Mouse (Mus musculus): ENCODE data around the gene Slc52a3.
A peak's percentile ranks its signal among the peaks of the same experiment; 100 is the strongest.

Slc52a3 gene

DNA sequence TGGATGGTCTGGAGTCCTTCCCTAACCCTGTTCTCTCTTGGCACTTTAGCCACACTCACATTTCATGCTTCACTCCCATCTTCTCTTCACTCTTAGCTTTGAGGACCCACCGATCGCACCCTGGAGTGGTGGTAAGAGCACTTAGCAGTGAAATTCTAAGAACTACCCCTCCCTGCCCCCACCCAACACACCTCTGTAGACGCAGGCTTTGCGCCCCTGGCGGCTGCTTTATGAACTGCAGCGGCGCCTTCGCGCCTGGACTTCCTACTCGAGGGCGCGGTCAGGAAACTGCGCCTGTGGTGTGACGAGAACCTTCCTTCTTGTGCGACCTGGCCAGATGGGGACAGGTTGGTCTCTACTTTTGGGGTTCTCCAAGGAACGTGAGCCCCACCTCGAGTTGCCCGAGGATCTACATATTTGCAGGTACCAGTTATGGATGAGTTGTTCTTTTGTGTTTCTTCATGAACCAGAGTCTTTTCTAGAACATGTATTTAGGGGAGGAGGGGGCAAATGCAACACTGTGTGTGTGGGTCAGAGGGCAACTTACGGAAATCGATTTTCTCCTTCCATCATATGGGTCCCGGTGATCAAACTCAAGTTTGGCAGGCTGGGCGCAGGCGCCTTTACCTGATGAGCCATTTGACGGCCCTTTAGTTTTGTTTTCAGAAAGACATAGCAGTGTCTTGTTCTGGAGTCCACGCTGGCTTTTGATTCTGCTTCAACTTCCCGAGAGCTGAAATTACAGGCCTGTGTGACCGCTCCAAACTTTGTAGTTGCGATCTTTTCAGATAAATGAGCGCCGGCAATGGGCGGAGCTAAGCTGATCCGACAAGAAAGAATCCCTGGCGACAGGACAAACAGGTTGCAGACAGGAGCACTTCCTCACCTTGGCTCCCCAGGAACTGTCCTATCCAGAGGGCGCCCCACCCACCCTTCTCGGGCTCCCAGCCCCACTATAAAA lies at the start of gene Slc52a3:
TSS of gene Slc52a3 (plus strand) at position 283 of the 961 bp plus-strand sequence.
- DNase-seq: peak; percentile 91 to 94

DNA sequence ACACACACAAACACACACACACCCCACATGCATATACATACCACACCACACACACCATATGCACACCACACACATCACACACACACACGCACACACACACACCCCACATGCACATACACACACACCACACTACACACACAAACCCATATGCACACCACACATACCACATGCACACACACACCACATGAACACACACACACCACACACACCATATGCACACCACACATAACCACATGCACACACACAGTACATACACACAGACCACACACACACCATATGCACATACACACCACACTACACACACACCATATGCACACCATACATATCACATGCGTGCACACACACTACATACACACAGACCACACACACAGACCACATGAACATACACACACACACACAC lies 48.7 kb upstream of the Slc52a3 start:
- no peak for DNase-seq

DNA sequence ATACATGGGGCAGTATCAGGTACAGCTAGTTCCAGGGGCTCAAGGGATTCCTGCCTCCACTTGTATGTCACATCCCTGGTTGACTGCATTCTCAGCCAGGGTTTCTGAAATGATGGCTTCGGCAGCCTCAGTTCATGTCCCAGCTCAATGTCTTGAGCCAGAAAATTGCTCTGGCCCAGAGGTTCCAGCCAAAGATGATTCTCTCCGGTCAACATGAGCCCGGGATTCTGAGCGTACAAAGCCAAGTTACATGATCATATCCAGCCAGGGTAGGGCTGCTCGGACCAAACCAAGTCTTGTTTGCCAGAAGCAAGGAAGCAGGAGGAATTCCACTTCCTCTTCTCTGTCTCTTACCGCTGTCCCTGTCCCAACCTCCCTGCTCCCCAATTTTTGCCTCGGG lies 48.0 kb upstream of the Slc52a3 start:
- DNase-seq: no peak

DNA sequence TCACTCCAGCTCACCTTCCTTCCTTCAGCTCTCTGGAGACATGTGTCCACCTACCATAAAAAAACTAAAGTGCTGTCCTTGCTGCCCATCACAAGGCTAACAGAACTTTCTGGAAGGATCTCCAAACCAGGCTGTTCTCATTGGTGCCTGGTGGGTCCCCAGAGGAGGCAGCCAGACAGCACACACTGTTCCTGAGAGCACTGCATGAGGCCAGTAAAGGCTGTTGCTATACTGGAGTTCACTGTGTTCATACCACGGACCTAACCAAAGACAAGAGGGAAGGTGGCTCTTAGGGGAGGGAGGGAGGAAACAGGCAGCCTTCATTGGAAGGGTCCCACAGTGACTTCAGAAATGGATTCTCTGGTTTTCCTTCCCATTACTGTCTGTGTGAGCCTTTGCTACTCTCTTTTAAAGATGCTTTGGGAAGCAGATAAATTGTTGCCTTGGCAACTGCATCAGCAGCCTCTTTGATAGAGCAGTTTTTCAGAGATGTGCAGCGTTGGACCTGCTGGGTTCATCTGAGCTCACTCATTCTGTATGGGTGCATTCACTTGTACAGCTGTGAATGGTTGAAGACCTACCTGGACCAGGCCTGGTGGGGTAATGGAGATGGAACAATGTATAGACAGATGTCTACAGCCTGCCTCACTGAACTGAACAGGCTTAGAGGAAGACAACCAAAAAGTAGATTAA lies 47.1 kb upstream of the Slc52a3 start:
- no peak for DNase-seq

DNA sequence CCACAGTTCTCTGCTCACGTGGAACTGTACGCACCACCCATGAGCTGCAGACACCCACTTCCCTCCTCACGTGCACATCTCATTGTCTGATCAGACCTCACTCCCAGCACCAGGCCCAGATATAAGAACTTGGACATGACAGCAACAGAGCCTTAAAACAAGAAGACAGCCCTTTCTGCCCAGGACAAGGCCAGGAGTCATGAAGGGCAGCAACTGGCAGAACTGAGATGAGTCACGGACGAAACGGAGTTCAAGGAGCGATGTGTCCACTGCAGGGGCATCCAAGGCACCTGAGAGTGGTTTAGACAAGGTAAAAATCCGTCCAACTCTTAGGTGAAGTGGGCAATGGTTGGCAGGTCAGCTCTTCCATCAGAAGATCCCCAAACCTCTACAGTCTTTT lies 42.6 kb upstream of the Slc52a3 start:
- no peak for DNase-seq

DNA sequence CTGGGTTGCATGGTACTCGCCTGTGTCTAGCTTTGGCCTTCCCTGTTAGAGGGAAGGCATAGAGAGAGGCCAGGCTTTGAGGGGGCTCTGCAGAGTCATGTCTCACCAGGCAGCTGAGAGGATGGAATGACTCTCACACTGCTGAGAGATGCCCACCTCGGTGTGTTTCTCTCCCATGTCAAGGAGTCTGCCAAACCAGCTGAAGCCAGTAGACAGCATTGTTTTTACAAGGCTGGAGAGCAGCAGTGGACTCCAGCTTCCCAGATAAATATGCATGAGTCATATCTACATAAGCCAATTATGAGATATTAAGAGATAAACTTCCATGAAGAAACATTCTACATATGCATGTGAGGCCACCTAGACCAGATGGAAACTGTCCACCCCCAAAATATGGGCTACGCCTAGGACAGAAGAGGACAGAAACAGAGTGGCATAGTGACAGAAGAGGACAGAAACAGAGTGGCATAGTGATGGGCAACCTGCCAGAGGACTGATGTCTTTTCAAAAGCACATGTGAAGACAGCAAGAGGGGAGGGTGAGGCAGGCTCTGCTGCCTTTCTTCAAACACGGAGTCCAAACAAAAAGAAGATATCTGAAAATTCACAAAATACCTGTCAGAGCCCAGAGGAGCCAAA lies 39.7 kb upstream of the Slc52a3 start:
- no peak for DNase-seq

DNA sequence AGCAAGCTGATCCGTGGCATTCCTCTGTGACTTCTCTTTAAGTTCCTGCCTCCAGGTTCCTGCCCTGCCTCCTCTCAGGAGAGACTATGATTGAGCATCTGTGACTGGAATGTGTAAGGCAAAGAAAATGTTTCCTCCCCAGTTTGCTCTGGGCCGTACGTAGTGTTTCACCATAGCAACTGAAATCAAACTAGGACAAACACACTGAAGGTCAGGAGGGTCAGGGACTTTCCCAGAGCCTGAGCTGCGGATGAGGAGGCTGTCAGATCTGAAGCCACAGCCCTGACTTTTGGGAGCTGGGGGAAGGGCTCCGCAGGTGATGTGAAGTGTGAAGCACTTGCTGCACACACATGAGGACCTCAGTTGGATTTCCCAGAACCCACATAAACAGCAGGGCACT lies 37.0 kb upstream of the Slc52a3 start:
- DNase-seq: peak in 1 of 2 experiments; percentile 64

DNA sequence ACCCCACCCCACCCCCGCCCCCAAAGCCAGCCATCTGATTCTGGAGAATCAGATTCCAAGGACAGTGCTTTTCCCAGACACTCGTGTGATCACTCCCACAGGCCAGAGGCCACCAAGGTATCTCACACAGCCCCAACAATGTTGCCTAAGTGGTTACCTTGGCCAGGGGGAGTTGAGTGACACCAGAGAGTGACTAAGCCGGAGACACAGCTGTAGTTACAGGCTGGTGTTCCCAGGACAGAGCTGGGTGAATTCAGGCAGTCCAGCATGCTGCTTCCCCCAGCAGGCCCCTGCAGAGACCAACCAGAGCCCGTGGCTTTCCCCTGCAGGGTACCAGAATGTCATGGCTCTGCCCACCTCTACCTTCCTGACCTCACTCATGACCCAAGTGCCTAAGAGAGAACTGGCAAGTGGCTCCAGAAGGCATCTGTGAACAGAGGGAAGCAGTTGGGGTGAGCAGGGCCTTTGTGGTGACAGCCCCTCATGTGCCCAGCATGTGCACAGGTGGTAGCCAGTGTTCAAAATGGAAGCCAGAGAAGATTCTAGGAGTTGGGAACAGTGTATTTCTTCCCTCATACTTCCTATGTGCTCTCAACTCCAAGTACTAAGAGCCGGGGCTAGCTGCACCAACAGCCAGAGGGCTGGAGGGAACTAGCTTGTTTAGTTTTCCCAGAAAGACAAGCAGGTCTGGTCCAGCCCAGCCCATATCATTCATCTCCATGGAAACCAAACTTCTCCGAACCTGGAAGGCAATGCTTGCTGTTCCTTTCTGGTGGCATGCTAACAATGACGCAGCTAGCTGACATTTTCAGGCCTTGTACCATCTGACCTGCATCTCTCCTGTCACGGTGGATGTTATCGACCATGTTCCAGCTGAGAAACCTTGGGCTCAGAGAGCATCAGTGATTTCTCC lies 34.8 kb upstream of the Slc52a3 start:
- no peak for DNase-seq

DNA sequence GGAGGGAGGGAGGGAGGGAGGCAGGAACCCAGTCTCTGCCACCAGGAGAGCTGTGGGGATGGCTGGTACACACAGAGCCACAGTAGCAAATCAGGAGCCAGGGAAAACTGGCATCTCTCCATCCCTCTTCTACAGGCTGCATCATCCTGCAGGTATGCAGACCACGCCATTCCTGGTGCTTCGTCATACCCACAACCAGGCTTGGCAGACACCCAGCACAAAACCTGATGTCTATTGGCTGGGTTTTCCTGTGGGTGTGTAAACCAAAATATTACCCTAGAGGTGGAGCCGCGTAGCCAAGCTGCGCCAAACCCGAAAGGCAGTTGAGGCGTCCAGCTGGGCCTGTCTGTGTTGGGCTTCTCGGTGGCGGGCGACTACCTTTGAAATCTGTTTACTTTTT lies 33.8 kb upstream of the Slc52a3 start:
- peak; percentile 82 to 88 for DNase-seq

DNA sequence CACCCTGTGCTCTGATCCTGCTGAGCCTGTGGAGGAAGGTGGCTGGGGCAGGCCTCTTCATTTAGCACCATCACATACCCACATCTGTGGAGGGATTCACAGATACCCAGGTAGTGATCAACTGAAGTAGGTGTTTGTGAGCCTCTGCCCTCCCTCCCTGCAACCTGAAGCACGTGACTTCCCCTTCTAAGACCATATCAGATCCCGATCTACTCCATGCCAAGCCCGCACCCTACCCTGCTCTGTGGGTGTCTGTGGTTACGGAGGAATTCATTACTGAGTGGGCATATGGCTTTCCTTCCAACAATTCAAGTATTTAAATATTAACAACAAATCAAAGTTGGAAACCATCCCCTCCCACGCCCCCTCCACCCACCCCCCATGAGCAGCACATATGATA lies 33.0 kb upstream of the Slc52a3 start:
- no peak for DNase-seq

DNA sequence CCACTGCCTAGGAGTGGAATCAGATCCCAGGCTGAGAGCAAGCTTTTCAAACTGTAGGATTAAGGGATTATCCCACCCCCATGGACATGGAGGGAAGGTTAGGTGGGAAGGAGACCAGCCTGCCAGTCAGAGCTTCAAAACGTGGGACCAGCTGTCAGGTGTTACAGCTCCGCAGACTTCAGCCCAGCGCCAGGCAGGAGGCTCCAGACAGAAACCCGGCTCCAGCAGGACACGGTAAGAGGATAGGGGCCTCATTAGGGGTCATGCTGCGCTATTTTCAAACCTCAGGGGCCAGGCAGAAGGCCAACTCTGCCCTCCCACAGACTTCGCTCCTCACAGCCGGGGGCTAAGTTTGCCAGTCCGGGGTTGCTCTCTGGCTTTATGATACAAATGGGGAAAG lies 32.3 kb upstream of the Slc52a3 start:
- DNase-seq: no peak

DNA sequence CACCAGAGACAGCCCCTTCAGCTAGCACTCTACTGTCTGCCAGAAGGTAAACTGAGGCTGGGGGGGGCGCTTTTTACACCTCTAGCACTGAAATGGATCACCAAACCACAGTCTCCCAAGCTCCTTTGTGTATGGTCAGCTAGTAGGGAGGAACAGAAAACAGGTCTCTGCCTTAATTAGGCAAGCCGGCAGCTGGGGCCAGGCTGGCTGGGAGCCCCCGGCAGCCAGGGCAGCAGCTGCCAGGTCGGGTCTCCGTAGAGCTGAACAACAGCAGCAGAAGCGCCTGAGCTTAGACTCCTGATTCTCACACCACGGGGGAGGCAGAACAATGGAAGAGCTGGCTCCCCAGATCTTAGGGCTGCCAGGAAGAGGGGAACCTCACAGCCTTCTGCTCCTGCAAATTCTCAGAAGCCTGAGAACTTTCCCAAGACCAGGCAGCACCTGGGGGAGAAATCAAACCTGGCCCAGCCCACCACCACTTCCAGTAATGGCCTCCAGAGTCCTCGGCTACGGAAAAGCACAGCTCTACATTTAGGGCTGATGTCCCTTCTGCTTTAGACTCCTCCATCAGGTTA lies 29.0 kb upstream of the Slc52a3 start:
- no peak for DNase-seq

DNA sequence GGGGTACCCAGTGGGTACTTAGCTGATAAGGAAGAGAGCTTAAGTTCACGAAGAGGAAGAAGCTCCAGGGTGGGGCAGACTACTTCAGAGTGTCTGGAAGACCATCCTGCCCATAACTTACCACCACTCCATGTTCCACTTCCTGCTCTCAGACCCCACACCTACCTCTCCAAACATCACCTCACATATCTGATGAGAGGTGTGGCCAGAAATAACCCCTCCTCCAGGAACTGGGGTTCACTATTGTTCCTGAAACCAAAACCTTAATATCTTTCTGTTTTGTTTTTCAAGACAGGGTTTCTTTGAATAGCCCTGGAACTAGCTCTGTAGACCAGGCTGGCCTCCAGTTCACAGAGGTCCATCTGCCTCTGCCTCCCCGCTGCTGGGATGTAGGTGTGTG lies 28.5 kb upstream of the Slc52a3 start:
- DNase-seq: no peak

DNA sequence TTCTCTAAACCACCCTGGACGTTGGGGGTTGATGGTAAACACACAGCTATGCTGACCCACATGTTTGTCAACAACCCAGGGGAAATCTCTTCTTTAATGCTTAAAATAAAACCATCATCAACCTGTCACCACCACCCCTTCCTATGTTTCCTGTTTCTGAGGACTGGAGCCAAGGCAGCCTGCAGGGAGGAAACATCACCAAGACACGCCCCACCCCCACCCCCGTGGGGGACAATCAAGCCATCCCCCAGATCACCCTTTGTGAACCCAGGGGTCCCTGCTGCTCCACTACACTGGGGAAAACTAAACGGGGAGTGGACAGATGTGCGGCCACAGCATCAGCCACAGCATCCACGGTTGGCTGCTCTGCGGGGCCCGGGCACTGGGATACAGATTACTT lies 27.9 kb upstream of the Slc52a3 start:
- DNase-seq: no peak

DNA sequence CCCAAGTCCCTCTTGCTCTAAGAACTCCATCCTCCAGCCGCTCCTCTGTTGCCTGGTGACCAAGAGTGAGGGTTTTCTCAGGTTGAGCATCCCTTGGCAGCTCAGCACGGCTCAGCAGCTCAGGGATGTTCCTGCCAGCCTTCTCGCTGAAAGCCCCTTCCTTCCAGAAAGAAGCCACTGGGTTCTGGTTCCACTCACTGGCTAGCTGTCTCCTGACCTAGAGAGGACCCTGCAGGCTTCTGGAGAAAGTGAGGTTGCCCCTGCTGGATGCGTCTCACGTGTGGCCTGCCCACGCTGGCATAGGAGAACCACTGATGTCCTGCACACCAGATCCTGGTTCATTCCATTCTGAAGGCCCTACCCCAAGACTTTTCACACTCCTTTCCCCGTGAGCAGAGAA lies 27.3 kb upstream of the Slc52a3 start:
- DNase-seq: no peak

DNA sequence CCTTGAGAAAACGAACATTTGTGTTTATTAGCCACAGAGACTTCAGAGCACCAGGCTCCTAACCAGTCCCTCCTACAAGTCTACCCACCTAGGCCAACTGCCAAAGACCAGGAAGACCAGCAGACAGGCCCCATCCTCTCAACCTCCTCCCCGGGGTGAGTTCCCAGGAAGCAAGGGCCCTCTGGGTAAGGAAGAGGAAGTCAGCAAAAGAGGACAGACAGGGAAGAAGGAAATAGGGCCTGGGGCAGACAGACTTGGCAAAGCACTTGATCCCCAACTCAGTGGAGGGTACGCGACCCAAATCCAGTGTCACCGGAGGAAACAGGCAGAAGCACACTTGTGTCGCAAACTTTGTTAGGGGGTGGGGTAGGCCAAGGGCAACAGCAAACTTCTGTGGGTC lies 26.9 kb upstream of the Slc52a3 start:
- no peak for DNase-seq

DNA sequence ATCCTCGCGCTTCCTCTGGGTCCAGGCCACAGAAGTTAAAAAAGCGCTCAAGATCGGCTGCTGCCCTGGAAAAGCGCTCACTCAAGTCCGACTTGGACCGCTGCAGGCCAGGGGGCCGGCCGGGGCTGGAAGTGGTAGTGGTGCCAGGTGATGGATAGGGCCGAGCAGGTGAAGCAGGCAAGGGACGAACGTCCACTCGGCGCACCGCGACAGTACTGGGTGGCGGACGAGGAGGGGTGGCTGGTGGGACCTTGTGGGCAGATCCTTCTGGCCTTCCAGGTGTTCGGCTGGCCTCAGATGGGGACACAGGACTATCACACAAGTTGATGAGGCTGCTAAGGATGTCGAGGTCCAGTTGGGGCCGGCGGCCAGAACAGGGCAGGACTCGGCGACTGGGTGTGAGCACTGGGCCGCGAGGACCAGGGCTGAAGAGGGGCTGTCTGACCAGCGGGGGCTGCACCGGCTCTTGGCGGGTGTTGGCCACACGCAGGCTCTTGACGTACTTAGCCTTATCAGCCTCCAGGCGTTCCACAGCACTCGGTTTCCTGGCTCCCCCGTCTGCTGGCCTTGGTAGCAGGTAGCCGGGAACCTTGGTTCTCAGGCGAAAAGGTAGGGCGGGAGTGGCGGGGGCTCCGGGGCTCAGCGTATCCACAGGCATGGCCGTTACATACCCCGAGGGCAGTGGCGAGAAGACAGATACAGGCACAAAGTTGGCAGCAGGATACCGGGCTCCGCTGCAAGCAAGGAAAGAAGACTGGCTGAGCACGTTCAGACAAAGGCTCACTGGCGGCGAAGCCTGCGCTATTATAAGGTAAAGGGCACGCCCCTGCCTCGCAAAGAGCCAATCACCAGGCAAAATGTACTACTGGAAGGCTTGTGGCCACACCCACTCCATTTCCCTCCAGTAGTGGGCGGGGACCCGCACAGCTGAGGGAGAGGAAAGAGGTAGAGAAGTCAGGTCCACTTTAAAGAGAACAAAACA lies 25.8 kb upstream of the Slc52a3 start:
- DNase-seq: peak; percentile 91 to 92

DNA sequence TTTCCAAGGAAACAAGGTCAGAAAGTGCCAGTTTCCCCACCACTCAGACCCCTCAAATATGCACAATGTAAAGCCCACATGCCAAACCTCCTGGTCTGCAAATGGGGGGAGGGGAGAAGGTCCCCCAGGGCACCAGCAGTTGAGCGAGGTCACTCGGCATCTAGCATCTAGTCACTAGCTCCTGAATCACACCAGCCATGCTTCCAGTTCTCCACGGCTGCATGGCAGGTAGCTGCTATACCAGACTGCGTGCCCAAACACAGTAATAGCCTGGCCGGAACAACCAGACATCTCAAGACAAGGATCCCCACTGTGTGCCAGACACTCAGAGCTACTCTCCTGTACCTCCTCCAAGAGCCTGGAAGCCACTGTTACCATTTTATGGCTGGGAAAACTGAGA lies 24.6 kb upstream of the Slc52a3 start:
- no peak for DNase-seq

DNA sequence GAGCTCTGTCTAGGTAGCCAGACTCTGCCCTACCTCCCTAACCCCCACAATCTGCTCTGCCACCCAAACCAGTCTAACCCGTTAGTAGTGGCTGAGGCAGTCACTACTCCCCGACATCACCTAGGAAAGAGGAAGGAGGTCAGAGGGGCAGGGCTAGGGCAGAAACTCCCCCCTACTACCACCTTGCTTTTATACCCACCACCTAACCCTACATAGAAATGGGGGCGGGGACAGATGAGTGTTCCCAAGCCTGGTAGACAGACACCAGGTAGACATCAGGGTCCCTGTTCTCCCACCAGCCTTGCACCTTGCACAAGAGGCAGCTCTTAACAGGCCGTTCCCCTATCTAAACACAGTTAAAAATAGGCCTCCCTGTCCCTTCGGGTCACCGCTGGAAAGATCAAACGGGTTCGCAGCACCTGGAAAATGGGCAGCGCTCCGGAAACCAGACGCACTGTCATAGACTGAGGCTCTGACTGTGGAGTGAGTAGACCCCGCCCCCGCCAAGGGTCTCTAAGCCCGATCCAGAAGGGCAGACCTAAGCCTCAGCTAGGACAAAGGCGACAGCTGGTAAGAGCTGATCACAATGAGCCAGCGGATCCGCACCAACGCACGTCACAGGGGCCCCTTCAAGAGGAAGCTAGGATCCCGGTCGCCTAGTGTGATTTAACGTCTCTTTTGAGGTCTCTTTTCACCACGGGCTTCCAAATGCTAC lies 23.3 kb upstream of the Slc52a3 start:
- peak; percentile 51 to 62 for DNase-seq
